Comparison of ENCODE assay signal across 8 mouse cellular contexts in the genomic region with DNA sequence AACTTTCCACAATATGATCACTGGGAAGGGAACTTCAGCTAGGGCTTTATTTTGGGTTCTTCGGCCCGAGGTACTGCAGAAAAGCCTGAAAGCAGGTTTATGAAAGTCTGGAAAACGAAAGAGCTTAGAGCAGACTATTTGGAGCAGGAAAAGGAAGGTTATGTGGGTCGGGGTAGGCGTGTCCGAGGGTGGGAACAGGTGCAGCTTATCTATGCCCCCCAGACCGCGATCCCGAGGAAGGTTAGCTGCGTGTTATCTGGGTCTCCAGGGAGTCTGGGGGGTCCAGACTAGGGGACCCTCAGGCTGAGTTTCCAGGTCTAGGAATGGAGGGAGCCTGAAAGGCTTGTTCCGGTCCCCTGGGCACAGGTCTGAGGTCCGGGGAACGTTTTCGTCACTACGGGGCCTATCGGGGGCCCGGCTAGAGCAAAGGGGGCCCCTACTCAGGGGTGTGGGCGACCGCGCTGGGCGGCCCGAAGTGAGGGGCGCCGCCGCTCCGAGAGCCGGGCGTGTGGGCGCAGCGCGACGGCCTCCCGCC. TPM values are rescaled to one million over a fixed set of nuclear protein-coding genes. Genes with fewer than 3 reads are reported as not detected.
DNase-seq lines count a peak whose midpoint lies in the region; ATAC-seq and TF ChIP-seq lines count a peak whose summit lies in the region.

No protein-coding gene starts in this region.

- peak overlapping the region; percentile 82 to 99 for H3K4me3 ChIP-seq in ES-E14 (ENCODE audit: insufficient read depth in 1 of 2, low read depth in 1 of 2, low read length in 2 of 2, poor library complexity in 1 of 2, severe bottlenecking in 1 of 2)
- peak overlapping the region; percentile 97 for H3K4me3 ChIP-seq in embryonic facial prominence, embryonic 14.5 days (ENCODE audit: low read depth, low read length)
- H3K4me3 ChIP-seq in hindbrain, postnatal 0 days (ENCODE audit: low read length), result peak overlapping the region; percentile 94
- H3K4me3 ChIP-seq in lung, embryonic 16.5 days (ENCODE audit: low read length), result peak overlapping the region; percentile 95

- in situ Hi-C loops in ES-E14 (cut with MboI; ENCODE audit: low sequenced_read_pairs in 2 of 2, unreplicated experiment in 2 of 2), result no loop called here

- H3K4me1 ChIP-seq in ES-E14 (ENCODE audit: control insufficient read depth in 2 of 2, insufficient read depth in 2 of 2, low read length in 2 of 2, poor library complexity in 1 of 2), result peaks cover 0 to 2% of the 10 kb centered on the region in 2 experiments; a peak in 2 of 4 replicates
- peaks cover 21% of the 10 kb centered on the region for H3K4me1 ChIP-seq in embryonic facial prominence, embryonic 14.5 days (ENCODE audit: control insufficient read depth, insufficient read depth, low read length)
- peaks cover 20% of the 10 kb centered on the region for H3K4me1 ChIP-seq in hindbrain, postnatal 0 days (ENCODE audit: insufficient read depth, low read length)
- peaks cover 37% of the 10 kb centered on the region for H3K4me1 ChIP-seq in lung, embryonic 16.5 days (replicated peaks; ENCODE audit: control insufficient read depth, insufficient read depth, low read length)

- H3K27me3 ChIP-seq in embryonic facial prominence, embryonic 14.5 days (replicated peaks; ENCODE audit: control insufficient read depth, insufficient read depth, low read length), result no peaks in the 10 kb centered on the region
- H3K27me3 ChIP-seq in hindbrain, postnatal 0 days (ENCODE audit: insufficient read depth, low read length), result no peaks in the 10 kb centered on the region
- no peaks in the 10 kb centered on the region for H3K27me3 ChIP-seq in lung, embryonic 16.5 days (ENCODE audit: control insufficient read depth, insufficient read depth, low read depth, low read length)

- peak; percentile 48 to 79 for DNase-seq in adrenal gland, adult (ENCODE audit: inconsistent age in 2 of 2, low spot score in 1 of 2)
- no peak for DNase-seq in adrenal gland, adult 2 months
- DNase-seq in ES-E14 (ENCODE audit: low read depth, low spot score), result peak; percentile 11
- no peak for DNase-seq in embryonic facial prominence, embryonic 14.5 days (ENCODE audit: low spot score)
- peak; percentile 19 for DNase-seq in hindbrain, postnatal 0 days (ENCODE audit: low spot score)
- DNase-seq in spleen, postnatal 36 days (ENCODE audit: low spot score in 2 of 2), result peak; percentile 55 to 71
- DNase-seq in gastrocnemius, adult 18-20 months (ENCODE audit: low spot score), result no peak

- H3K9me3 ChIP-seq in ES-E14 (ENCODE audit: control insufficient read depth, insufficient read depth, low read depth, low read length), result no peaks in the 10 kb centered on the region
- no peaks in the 10 kb centered on the region for H3K9me3 ChIP-seq in embryonic facial prominence, embryonic 14.5 days (ENCODE audit: control insufficient read depth, low read length)
- H3K9me3 ChIP-seq in hindbrain, postnatal 0 days (ENCODE audit: low read length), result no peaks in the 10 kb centered on the region
- H3K9me3 ChIP-seq in lung, embryonic 16.5 days (ENCODE audit: control insufficient read depth, low read length), result no peaks in the 10 kb centered on the region

- peak overlapping the region; percentile 92 for H3K4me2 ChIP-seq in embryonic facial prominence, embryonic 14.5 days (ENCODE audit: low read depth, low read length)
- peak overlapping the region; percentile 94 for H3K4me2 ChIP-seq in hindbrain, postnatal 0 days (ENCODE audit: low read depth, low read length)
- H3K4me2 ChIP-seq in lung, embryonic 16.5 days (ENCODE audit: low read depth, low read length), result peak overlapping the region; percentile 88

- peak overlapping the region; percentile 82 for H3K9ac ChIP-seq in ES-E14 (ENCODE audit: insufficient read depth, low read depth, low read length, poor library complexity, severe bottlenecking)
- peak overlapping the region; percentile 98 for H3K9ac ChIP-seq in embryonic facial prominence, embryonic 14.5 days (ENCODE audit: low read depth, low read length)
- H3K9ac ChIP-seq in hindbrain, postnatal 0 days (replicated peaks; ENCODE audit: low read length), result peak overlapping the region; percentile 95
- peak overlapping the region; percentile 98 for H3K9ac ChIP-seq in lung, embryonic 16.5 days (ENCODE audit: low read length)

- peak; percentile 51 for ATAC-seq in embryonic facial prominence, embryonic 14.5 days (ENCODE audit: low read depth)
- ATAC-seq in hindbrain, postnatal 0 days, result peak; percentile 76
- peak; percentile 44; the same call in 1 of the 2 replicates for ATAC-seq in lung, embryonic 16.5 days (ENCODE audit: low read depth)

- peak overlapping the region; percentile 6; the same call in 1 of the 2 replicates for H3K27ac ChIP-seq in ES-E14 (ENCODE audit: insufficient read depth, low read depth, low read length, poor library complexity, severe bottlenecking)
- H3K27ac ChIP-seq in embryonic facial prominence, embryonic 14.5 days (replicated peaks; ENCODE audit: low read depth, low read length), result peak overlapping the region; percentile 93
- peak overlapping the region; percentile 86 for H3K27ac ChIP-seq in hindbrain, postnatal 0 days
- peak overlapping the region; percentile 96 for H3K27ac ChIP-seq in lung, embryonic 16.5 days (ENCODE audit: low read length)

- under 1% methylated on average over 17 of the region's 33 CpGs for WGBS in embryonic facial prominence, embryonic 14.5 days
- under 1% methylated on average over 32 of the region's 33 CpGs for WGBS in hindbrain, postnatal 0 days
- WGBS in lung, embryonic 16.5 days, result 0% methylated on average over 26 of the region's 33 CpGs

- H3K36me3 ChIP-seq in ES-E14 (ENCODE audit: control insufficient read depth, insufficient read depth, low read length, poor library complexity, severe bottlenecking), result peaks cover 3% of the 10 kb centered on the region; the same call in 1 of the 2 replicates
- peaks cover 21% of the 10 kb centered on the region for H3K36me3 ChIP-seq in embryonic facial prominence, embryonic 14.5 days (ENCODE audit: control insufficient read depth, insufficient read depth, low read length)
- H3K36me3 ChIP-seq in hindbrain, postnatal 0 days (ENCODE audit: insufficient read depth, low read length), result 0 out of 2 replicates have a peak, but pooled peaks cover 2% of the 10 kb centered on the region
- peaks cover 1% of the 10 kb centered on the region for H3K36me3 ChIP-seq in lung, embryonic 16.5 days (ENCODE audit: control insufficient read depth, insufficient read depth, low read length)

- TF ChIP-seq CTCF in hindbrain, postnatal 0 days (IDR thresholded peaks at IDR 0.05; ENCODE audit: low read depth), result no peak

TF ChIP-seq in ES-E14, 5 proteins besides CTCF, POLR2A, EP300 and RAD21:
- TF ChIP-seq ZC3H11A (IDR thresholded peaks at IDR 0.05; ENCODE audit: borderline replicate concordance, low read depth, low read length) (no peak), CHD2 (IDR thresholded peaks at IDR 0.05; ENCODE audit: low read depth, low read length) (no peak), ZNF384 (IDR thresholded peaks at IDR 0.05; ENCODE audit: low read depth, low read length) (no peak), MAFK (IDR thresholded peaks at IDR 0.05; ENCODE audit: insufficient read depth, low read depth, low read length) (no peak), HCFC1 (IDR thresholded peaks at IDR 0.05; ENCODE audit: borderline replicate concordance, insufficient read depth, low read length) (no peak)

RNA-seq across cellular contexts. Expression of a gene that starts 0.5 kb away (rescaled TPM):
- 1 to 10 TPM; 8.2 to 9.3 TPM for total RNA-seq in adrenal gland, adult 2 months (2021)
- polyA plus RNA-seq in adrenal gland, adult 2 months (2012; rRNA removed), result 3.7 and 5.2 TPM in 2 replicates
- total RNA-seq in ES-E14 (2012; rRNA removed), result 3.5 and 3.9 TPM in 2 replicates
- 19.1 and 21.4 TPM in 2 replicates for polyA plus RNA-seq in embryonic facial prominence, embryonic 14.5 days (2014; fragmentation: Nextera tagmentation; extraction: Ambion mirVana)
- 5.0 and 6.4 TPM in 2 replicates for total RNA-seq in hindbrain, postnatal 0 days (2014; rRNA removed)
- polyA plus RNA-seq in hindbrain, postnatal 0 days (2015; fragmentation: Nextera tagmentation; extraction: Ambion mirVana), result 2.3 and 2.4 TPM in 2 replicates
- 14.4 and 17.1 TPM in 2 replicates for polyA plus RNA-seq in lung, embryonic 16.5 days (2015; fragmentation: Nextera tagmentation; extraction: Ambion mirVana)
- 1 to 10 TPM; 2.6 to 3.1 TPM for total RNA-seq in gastrocnemius, adult 18-20 months (2021)

RNA-seq across cellular contexts. Expression of a gene that starts 0.6 kb away (rescaled TPM):
- total RNA-seq in adrenal gland, adult 2 months (2021), result 10 to 100 TPM; 47.6 to 57.0 TPM
- 43.5 and 46.5 TPM in 2 replicates for polyA plus RNA-seq in adrenal gland, adult 2 months (2012; rRNA removed)
- total RNA-seq in ES-E14 (2012; rRNA removed), result 29.2 and 37.8 TPM in 2 replicates
- polyA plus RNA-seq in embryonic facial prominence, embryonic 14.5 days (2014; fragmentation: Nextera tagmentation; extraction: Ambion mirVana), result 10.8 and 11.7 TPM in 2 replicates
- 20.7 and 23.6 TPM in 2 replicates for total RNA-seq in hindbrain, postnatal 0 days (2014; rRNA removed)
- polyA plus RNA-seq in hindbrain, postnatal 0 days (2015; fragmentation: Nextera tagmentation; extraction: Ambion mirVana), result 4.3 and 4.8 TPM in 2 replicates
- polyA plus RNA-seq in lung, embryonic 16.5 days (2015; fragmentation: Nextera tagmentation; extraction: Ambion mirVana), result 6.2 and 6.7 TPM in 2 replicates
- 1 to 10 TPM; 7.3 to 9.5 TPM for total RNA-seq in gastrocnemius, adult 18-20 months (2021)

RNA-seq across cellular contexts. Expression of a gene that starts 15.5 kb away (rescaled TPM):
- total RNA-seq in adrenal gland, adult 2 months (2021), result 1 to 10 TPM; 1.9 to 3.9 TPM
- polyA plus RNA-seq in adrenal gland, adult 2 months (2012; rRNA removed), result 3.6 and 4.0 TPM in 2 replicates
- 1.7 and 2.1 TPM in 2 replicates for total RNA-seq in ES-E14 (2012; rRNA removed)
- 12.0 and 14.7 TPM in 2 replicates for polyA plus RNA-seq in embryonic facial prominence, embryonic 14.5 days (2014; fragmentation: Nextera tagmentation; extraction: Ambion mirVana)
- total RNA-seq in hindbrain, postnatal 0 days (2014; rRNA removed), result 30.1 and 33.0 TPM in 2 replicates
- polyA plus RNA-seq in hindbrain, postnatal 0 days (2015; fragmentation: Nextera tagmentation; extraction: Ambion mirVana), result 39.9 and 42.4 TPM in 2 replicates
- 8.4 and 8.7 TPM in 2 replicates for polyA plus RNA-seq in lung, embryonic 16.5 days (2015; fragmentation: Nextera tagmentation; extraction: Ambion mirVana)
- total RNA-seq in gastrocnemius, adult 18-20 months (2021), result under 1 TPM; 0.32 to 0.52 TPM

RNA-seq across cellular contexts. Expression of a gene that starts 50.4 kb away (rescaled TPM):
- total RNA-seq in adrenal gland, adult 2 months (2021), result 10 to 100 TPM; 26.3 to 29.5 TPM
- polyA plus RNA-seq in adrenal gland, adult 2 months (2012; rRNA removed), result 3.7 and 4.3 TPM in 2 replicates
- 7.6 and 8.6 TPM in 2 replicates for total RNA-seq in ES-E14 (2012; rRNA removed)
- 7.1 and 7.6 TPM in 2 replicates for polyA plus RNA-seq in embryonic facial prominence, embryonic 14.5 days (2014; fragmentation: Nextera tagmentation; extraction: Ambion mirVana)
- total RNA-seq in hindbrain, postnatal 0 days (2014; rRNA removed), result 38.1 and 42.3 TPM in 2 replicates
- polyA plus RNA-seq in hindbrain, postnatal 0 days (2015; fragmentation: Nextera tagmentation; extraction: Ambion mirVana), result 17.6 and 17.7 TPM in 2 replicates
- polyA plus RNA-seq in lung, embryonic 16.5 days (2015; fragmentation: Nextera tagmentation; extraction: Ambion mirVana), result 7.1 TPM in 2 replicates
- total RNA-seq in gastrocnemius, adult 18-20 months (2021), result 1 to 10 TPM; 3.0 to 3.8 TPM

Comparison
In these comparisons a context has a peak if more than half of its experiments do, and no peak if none do; other contexts are left out.
1. DNase-seq: peak in adrenal gland, adult (2 of 2), ES-E14 (single experiment), hindbrain, postnatal 0 days (single experiment) and spleen, postnatal 36 days (2 of 2); none in adrenal gland, adult 2 months (single experiment), embryonic facial prominence, embryonic 14.5 days (single experiment) and gastrocnemius, adult 18-20 months (single experiment).
2. H3K27ac ChIP-seq: peak in every context shown above with its lines; median percentile 96 in lung, embryonic 16.5 days; 93 in embryonic facial prominence, embryonic 14.5 days; 86 in hindbrain, postnatal 0 days; 6 in ES-E14.
3. Peak in every context shown above with its lines, with median percentiles within 50 percentile points of each other: H3K4me3 ChIP-seq, H3K9ac ChIP-seq, ATAC-seq and H3K4me2 ChIP-seq.